Mouse (Mus musculus) CD4-positive naive resting alpha-beta T cell, adult 76 days (primary cell): ENCODE measurements around the gene Cfap221. TPM values are rescaled to one million over a fixed set of nuclear protein-coding genes. Genes with fewer than 3 reads are reported as not detected.

Experiments used
- total RNA-seq: library from RNA; stranded (reverse); gene quantifications from one replicate; pipeline ENCODE4 v1.2.4, GENCODE M21; 2023

Gene Cfap221
- total RNA-seq = not detected

DNA sequence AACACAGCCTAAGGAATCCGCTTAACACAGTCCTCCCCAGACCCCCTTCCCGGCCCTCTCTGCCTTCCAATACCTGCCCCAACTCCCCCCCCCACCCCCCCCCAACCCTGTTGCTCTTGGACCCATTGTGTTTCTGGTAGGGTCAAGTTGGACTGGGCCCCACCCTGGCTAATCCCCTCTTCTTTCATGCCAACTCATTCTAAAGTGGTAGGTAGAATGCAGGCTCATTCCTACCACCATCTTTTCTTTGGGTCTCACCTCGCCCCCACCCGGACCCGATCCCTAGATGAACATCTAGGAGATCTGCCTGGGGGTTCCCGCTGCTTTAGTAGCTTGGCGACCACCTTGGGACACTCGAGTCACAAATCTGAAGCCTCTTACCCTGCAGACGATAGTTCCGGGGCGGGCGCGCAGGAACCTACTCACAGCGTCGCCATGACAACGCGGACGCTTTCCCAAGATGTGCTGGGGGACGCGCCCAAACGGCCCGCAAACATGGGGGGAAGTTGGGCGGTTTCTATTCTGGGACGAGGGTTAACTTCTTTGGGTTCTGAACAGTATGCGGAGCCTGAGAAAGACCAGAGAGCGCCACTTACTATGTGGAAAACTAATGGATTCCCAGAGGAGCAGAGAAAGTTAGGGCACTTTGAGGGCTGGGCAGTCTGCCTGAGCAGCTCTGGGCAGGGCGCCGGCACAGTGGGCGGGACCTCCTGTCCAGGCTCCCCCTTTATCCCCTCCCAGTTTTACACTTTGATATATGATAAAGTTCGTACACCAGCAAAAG, at the start of gene Cfap221:
Gene Cfap221, minus strand, starts transcription at position 437 of the 784 bp plus-strand sequence.

DNA sequence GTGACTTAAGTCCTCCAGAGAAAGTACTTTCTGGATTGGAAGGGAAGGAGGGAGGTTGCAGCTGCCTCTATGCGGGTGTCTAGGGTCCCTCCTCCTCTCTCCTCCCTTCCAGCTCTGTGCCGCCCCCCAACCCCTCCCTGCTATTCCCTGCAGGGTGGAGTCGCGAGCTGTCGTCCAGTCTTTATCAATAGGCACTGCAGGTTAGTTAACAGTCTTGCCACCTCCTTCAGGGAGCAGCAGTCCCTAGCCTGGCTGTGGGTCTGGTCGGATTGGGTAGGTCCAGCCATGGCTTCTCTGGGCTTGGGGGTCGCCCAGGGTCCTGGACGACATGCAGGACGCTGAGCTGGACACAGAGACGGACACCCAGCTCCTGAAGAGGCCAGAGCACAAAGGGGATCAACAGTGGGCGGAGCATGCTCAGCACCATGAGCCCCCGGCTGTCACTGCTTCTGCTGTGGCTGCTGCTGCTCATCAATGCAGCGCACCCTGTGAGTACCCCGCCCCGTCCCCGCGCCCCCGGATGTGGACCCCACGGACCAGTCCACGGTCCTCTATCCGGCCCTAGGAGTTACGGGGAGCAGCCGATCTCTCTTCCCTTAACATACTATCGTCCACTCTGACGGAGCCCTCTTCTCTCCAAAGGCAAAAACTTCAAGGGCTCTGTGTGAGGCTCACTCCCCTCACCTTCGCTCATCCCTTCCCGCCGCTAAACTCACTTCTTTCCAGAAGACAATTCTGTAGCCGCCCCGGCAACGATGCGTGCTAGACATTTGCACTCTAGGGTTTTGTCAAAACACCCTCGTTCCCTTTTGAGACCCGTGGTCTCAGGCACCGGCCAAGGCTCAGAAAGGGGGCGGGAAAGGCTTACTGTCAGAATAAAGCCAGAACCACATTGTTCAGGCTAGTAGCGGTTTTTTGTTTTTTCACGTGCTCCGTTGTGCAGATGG, 10.1 kb upstream of the Cfap221 start, which contains the start of gene Sctr:
Gene Sctr, plus strand, starts transcription at position 51 of the 947 bp plus-strand sequence.

DNA sequence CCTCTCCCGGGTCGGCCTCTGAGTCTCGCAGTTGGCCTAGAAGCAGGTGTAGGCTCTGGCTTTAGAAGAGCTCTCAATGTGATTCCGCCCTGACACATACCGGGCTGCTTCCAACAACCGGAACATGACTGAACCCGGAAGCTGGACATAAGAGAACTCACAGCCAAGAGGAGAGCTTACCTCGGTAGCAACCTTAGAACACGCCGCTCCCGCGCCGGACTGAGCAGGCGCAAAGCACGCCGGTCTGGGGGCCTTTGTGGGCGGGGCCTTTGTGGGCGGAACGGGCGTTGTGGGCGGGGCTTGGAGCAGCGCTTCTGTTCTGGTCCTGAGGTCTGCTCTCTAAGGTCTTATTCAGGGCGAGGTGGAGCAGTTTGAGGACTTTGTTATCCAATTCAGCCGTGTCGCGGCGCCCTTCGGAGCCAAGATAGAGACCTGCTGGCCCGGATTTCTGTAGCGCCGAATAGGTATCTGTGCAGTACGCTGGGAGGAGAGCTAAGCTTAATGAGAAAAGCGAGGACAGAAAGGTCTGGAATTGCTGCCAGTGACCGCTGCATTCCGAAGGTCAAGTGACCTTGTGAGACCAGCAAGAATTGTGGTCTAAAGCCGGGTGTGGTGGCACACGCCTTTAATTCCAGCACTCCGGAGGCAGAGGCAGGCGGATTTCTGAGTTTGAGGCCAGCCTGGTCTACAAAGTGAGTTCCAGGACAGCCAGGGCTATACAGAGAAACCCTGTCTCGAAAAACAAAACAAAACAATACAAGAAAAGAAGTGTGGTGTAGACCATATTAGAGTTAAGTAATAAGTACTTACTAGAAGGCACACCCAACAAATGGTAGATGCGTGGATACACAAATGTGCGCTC, 83.8 kb downstream of the Cfap221 start, which contains the start of gene Tmem177:
Gene Tmem177, minus strand, starts transcription at position 256 of the 862 bp plus-strand sequence.

Other genes with a start within 250 kb of the Cfap221 start
- 28.8 TPM for gene Ptpn4, start 159.6 kb downstream of the Cfap221 start, total RNA-seq
- 2.5 TPM for gene Tmem177, start 84.0 kb downstream of the Cfap221 start, total RNA-seq
- not detected for gene Sctr, start 9.7 kb upstream of the Cfap221 start, total RNA-seq
- gene Tmem37, start 76.8 kb upstream of the Cfap221 start, total RNA-seq = not detected
- gene Dbi, start 123.8 kb upstream of the Cfap221 start, total RNA-seq = 27.2 TPM
- 14.5 TPM for gene 3110009E18Rik, start 124.0 kb upstream of the Cfap221 start, total RNA-seq